Mouse (Mus musculus) liver, embryonic 13.5 days (tissue): Measurements from ENCODE around the gene Trak1. TPM values are rescaled to one million over a fixed set of nuclear protein-coding genes. Genes with fewer than 3 reads are reported as not detected.

Experiments
- ATAC-seq: fragments of 200-750 bp; cut with Nextera tagmentation; 2 replicates; pipeline ENCODE4 v1.8.0; 2017; ENCODE audit warnings: low read depth, mild to moderate bottlenecking, moderate number of reproducible peaks, moderate library complexity
- DNase-seq: peaks from one replicate; pipeline ENCODE4 v3.0.0; 2022
- H3K27ac ChIP-seq: fragments of 300-500 bp; sonication (generic); 2 replicates; pipeline ENCODE4 v1.5.1; 2015; ENCODE audit warnings: moderate library complexity, mild to moderate bottlenecking, inconsistent platforms
- H3K27me3 ChIP-seq: fragments of 300-500 bp; sonication (generic); 2 replicates; pipeline ENCODE4 v1.6.1; 2015; ENCODE audit warnings: mild to moderate bottlenecking, inconsistent platforms
- H3K36me3 ChIP-seq: fragments of 300-500 bp; sonication (generic); 2 replicates; pipeline ENCODE4 v1.6.1; 2015; ENCODE audit warnings: mild to moderate bottlenecking, inconsistent platforms
- H3K4me1 ChIP-seq: fragments of 300-500 bp; sonication (generic); replicated peaks from 2 replicates; pipeline ENCODE4 v1.6.1; 2015; ENCODE audit warnings: inconsistent platforms
- H3K4me2 ChIP-seq: fragments of 300-500 bp; sonication (generic); 2 replicates; pipeline ENCODE4 v1.6.1; 2015; ENCODE audit warnings: inconsistent platforms, mild to moderate bottlenecking, moderate library complexity
- H3K4me3 ChIP-seq: fragments of 300-500 bp; sonication (generic); replicated peaks from 2 replicates; pipeline ENCODE4 v1.5.1; 2015; ENCODE audit warnings: mild to moderate bottlenecking, inconsistent platforms
- H3K9ac ChIP-seq: fragments of 300-500 bp; sonication (generic); 2 replicates; pipeline ENCODE4 v1.6.1; 2015; ENCODE audit warnings: mild to moderate bottlenecking, inconsistent platforms
- H3K9me3 ChIP-seq: fragments of 300-500 bp; sonication (generic); replicated peaks from 2 replicates; pipeline ENCODE4 v1.6.1; 2016; ENCODE audit warnings: inconsistent platforms
- WGBS: fragments of 180-500 bp; shearing (Covaris S2); methylation state at CpG from one replicate; pipeline ENCODE4 v1.1.7; 2015; ENCODE audit not compliant: insufficient replicate concordance; 5-methylcytosine and 5-hydroxymethylcytosine counted together
- polyA plus RNA-seq: library from polyadenylated mRNA; unstranded; fragments of >200 nt; fragmentation: Nextera tagmentation; extraction: Ambion mirVana; gene quantifications from 2 replicates; pipeline ENCODE4 v1.2.1, GENCODE M21; 2015

Trak1 gene
- 3.6 and 4.8 TPM in 2 replicates for polyA plus RNA-seq

- Histone ChIP-seq H3K4me2 (peak within 1 kb of the TSS; percentile 93), H3K27me3 (peaks cover 44% of the 10 kb centered on the region), H3K9ac (peak within 1 kb of the TSS; percentile 84), H3K4me3 (peak within 1 kb of the TSS; percentile 77), H3K9me3 (no peaks in the 10 kb centered on the region), H3K36me3 (no peaks in the 10 kb centered on the region), H3K27ac (peak within 1 kb of the TSS; percentile 21; the same call in 1 of the 2 replicates), H3K4me1 (peaks cover 45% of the 10 kb centered on the region)
- WGBS: under 1% methylated on average over 83 of the region's 116 CpGs
- ATAC-seq (peak; percentile 91), DNase-seq (peak; percentile 46)
Observed at GRCm38 (mm10) chr9:121297171-121298064, at the start of gene Trak1. TSS of gene Trak1 (plus strand) at chr9:121297502.

- peak; percentile 57 for DNase-seq
- H3K4me3 ChIP-seq: no peak overlapping the region
- no peak overlapping the region for H3K27ac ChIP-seq
- ATAC-seq: no peak
- H3K36me3 ChIP-seq: no peaks in the 10 kb centered on the region
- 56% methylated on average over 12 of the region's 12 CpGs for WGBS
- no peak overlapping the region for H3K4me2 ChIP-seq
- H3K4me1 ChIP-seq: no peaks in the 10 kb centered on the region
- no peak overlapping the region for H3K9ac ChIP-seq
- H3K27me3 ChIP-seq: no peaks in the 10 kb centered on the region
- H3K9me3 ChIP-seq: no peaks in the 10 kb centered on the region
Observed at GRCm38 (mm10) chr9:121247956-121248775, 49.1 kb upstream of the Trak1 start.

- ATAC-seq: no peak
- Histone ChIP-seq H3K4me2 (no peak overlapping the region), H3K36me3 (no peaks in the 10 kb centered on the region), H3K27me3 (no peaks in the 10 kb centered on the region), H3K4me3 (no peak overlapping the region), H3K9me3 (no peaks in the 10 kb centered on the region), H3K4me1 (no peaks in the 10 kb centered on the region), H3K9ac (no peak overlapping the region), H3K27ac (no peak overlapping the region)
- WGBS: 22% methylated on average over 14 of the region's 14 CpGs
- DNase-seq: no peak
Observed at GRCm38 (mm10) chr9:121249805-121250204, 47.5 kb upstream of the Trak1 start.

GRCm38 (mm10) chr9:121250854-121251253, 46.4 kb upstream of the Trak1 start:
- H3K9me3 ChIP-seq: no peaks in the 10 kb centered on the region
- H3K4me2 ChIP-seq: no peak overlapping the region
- no peak for DNase-seq
- H3K4me1 ChIP-seq: no peaks in the 10 kb centered on the region
- no peak overlapping the region for H3K9ac ChIP-seq
- no peaks in the 10 kb centered on the region for H3K27me3 ChIP-seq
- no peak overlapping the region for H3K27ac ChIP-seq
- no peak overlapping the region for H3K4me3 ChIP-seq
- ATAC-seq: no peak
- 78% methylated on average over 11 of the region's 11 CpGs for WGBS
- no peaks in the 10 kb centered on the region for H3K36me3 ChIP-seq

- Histone ChIP-seq H3K36me3 (no peaks in the 10 kb centered on the region), H3K27me3 (no peaks in the 10 kb centered on the region), H3K9ac (no peak overlapping the region), H3K27ac (no peak overlapping the region), H3K4me1 (no peaks in the 10 kb centered on the region), H3K4me2 (no peak overlapping the region), H3K4me3 (no peak overlapping the region), H3K9me3 (no peaks in the 10 kb centered on the region)
- ATAC-seq (no peak), DNase-seq (no peak)
- WGBS: 55% methylated on average over 2 of the region's 2 CpGs
Observed at GRCm38 (mm10) chr9:121253983-121254382, 43.3 kb upstream of the Trak1 start.

- no peaks in the 10 kb centered on the region for H3K4me1 ChIP-seq
- 79% methylated on average over 13 of the region's 13 CpGs for WGBS
- H3K27ac ChIP-seq: no peak overlapping the region
- H3K4me2 ChIP-seq: no peak overlapping the region
- H3K36me3 ChIP-seq: no peaks in the 10 kb centered on the region
- no peak overlapping the region for H3K9ac ChIP-seq
- ATAC-seq (no peak), DNase-seq (no peak)
- H3K9me3 ChIP-seq: no peaks in the 10 kb centered on the region
- no peak overlapping the region for H3K4me3 ChIP-seq
- H3K27me3 ChIP-seq: no peaks in the 10 kb centered on the region
Observed at GRCm38 (mm10) chr9:121254761-121255160, 42.5 kb upstream of the Trak1 start.

- Histone ChIP-seq H3K4me1 (no peaks in the 10 kb centered on the region), H3K27ac (no peak overlapping the region), H3K4me3 (no peak overlapping the region), H3K27me3 (no peaks in the 10 kb centered on the region), H3K4me2 (no peak overlapping the region), H3K9ac (no peak overlapping the region), H3K9me3 (no peaks in the 10 kb centered on the region), H3K36me3 (no peaks in the 10 kb centered on the region)
- DNase-seq: no peak
- WGBS: 63% methylated on average over 9 of the region's 9 CpGs
- no peak for ATAC-seq
Observed at GRCm38 (mm10) chr9:121257106-121257505, 40.2 kb upstream of the Trak1 start.

GRCm38 (mm10) chr9:121265307-121265706, 32.0 kb upstream of the Trak1 start:
- no peaks in the 10 kb centered on the region for H3K4me1 ChIP-seq
- 47% methylated on average over 10 of the region's 10 CpGs for WGBS
- H3K9ac ChIP-seq: no peak overlapping the region
- no peaks in the 10 kb centered on the region for H3K36me3 ChIP-seq
- DNase-seq: no peak
- no peaks in the 10 kb centered on the region for H3K9me3 ChIP-seq
- ATAC-seq: no peak
- no peak overlapping the region for H3K27ac ChIP-seq
- H3K27me3 ChIP-seq: no peaks in the 10 kb centered on the region
- H3K4me3 ChIP-seq: no peak overlapping the region
- H3K4me2 ChIP-seq: no peak overlapping the region

GRCm38 (mm10) chr9:121271149-121271548, 26.2 kb upstream of the Trak1 start:
- ATAC-seq (no peak), DNase-seq (no peak)
- 70% methylated on average over 1 of the region's 1 CpGs for WGBS
- Histone ChIP-seq H3K27me3 (no peaks in the 10 kb centered on the region), H3K9me3 (no peaks in the 10 kb centered on the region), H3K4me3 (no peak overlapping the region), H3K9ac (no peak overlapping the region; the same call in 1 of the 2 replicates), H3K4me1 (no peaks in the 10 kb centered on the region), H3K4me2 (no peak overlapping the region), H3K27ac (no peak overlapping the region), H3K36me3 (no peaks in the 10 kb centered on the region)

GRCm38 (mm10) chr9:121271561-121271960, 25.7 kb upstream of the Trak1 start:
- H3K4me3 ChIP-seq: no peak overlapping the region
- H3K9me3 ChIP-seq: no peaks in the 10 kb centered on the region
- WGBS: 48% methylated on average over 4 of the region's 4 CpGs
- no peak for ATAC-seq
- no peak overlapping the region for H3K4me2 ChIP-seq
- H3K9ac ChIP-seq: no peak overlapping the region; the same call in 1 of the 2 replicates
- no peak overlapping the region for H3K27ac ChIP-seq
- no peaks in the 10 kb centered on the region for H3K27me3 ChIP-seq
- DNase-seq: no peak
- peaks cover 2% of the 10 kb centered on the region for H3K4me1 ChIP-seq
- no peaks in the 10 kb centered on the region for H3K36me3 ChIP-seq

GRCm38 (mm10) chr9:121276745-121277117, 20.6 kb upstream of the Trak1 start:
- H3K27ac ChIP-seq: no peak overlapping the region
- H3K4me3 ChIP-seq: peak overlapping the region; percentile 77
- H3K9ac ChIP-seq: peak overlapping the region; percentile 67
- peaks cover 17% of the 10 kb centered on the region for H3K4me1 ChIP-seq
- 18% methylated on average over 15 of the region's 15 CpGs for WGBS
- H3K9me3 ChIP-seq: no peaks in the 10 kb centered on the region
- H3K4me2 ChIP-seq: peak overlapping the region; percentile 87
- no peaks in the 10 kb centered on the region for H3K27me3 ChIP-seq
- H3K36me3 ChIP-seq: no peaks in the 10 kb centered on the region
- ATAC-seq: no peak
- no peak for DNase-seq
